Mouse (Mus musculus): ENCODE data around the gene Sp9. TPM values are rescaled to one million over a fixed set of nuclear protein-coding genes. Genes with fewer than 3 reads are reported as not detected.

The Sp9 gene
- polyA plus RNA-seq, 1 experiment = not detected

GRCm38 (mm10) chr2:73272351-73273248 is 875 bp downstream of the Sp9 start:
- no peaks in the 10 kb centered on the region; the same call in 1 of the 2 replicates for H3K4me1 ChIP-seq (ENCODE audit: control insufficient read depth, insufficient read depth, low read length)
- no peak overlapping the region for H3K4me3 ChIP-seq (replicated peaks; ENCODE audit: control insufficient read depth, low read depth, low read length)
- H3K27ac ChIP-seq (ENCODE audit: control insufficient read depth, insufficient read depth, low read depth, low read length, poor library complexity) = no peak overlapping the region; the same call in 1 of the 2 replicates
- WGBS = 2% methylated on average over 55 of the region's 55 CpGs
- no peak for TF ChIP-seq POLR2A (IDR thresholded peaks at IDR 0.05; ENCODE audit: borderline replicate concordance, control insufficient read depth, low read depth, low read length)
- TF ChIP-seq CTCF (IDR thresholded peaks at IDR 0.05; ENCODE audit: control insufficient read depth, insufficient read depth, low read length) = no peak

GRCm38 (mm10) chr2:73273249-73274118 is 1.8 kb downstream of the Sp9 start:
- no peaks in the 10 kb centered on the region; the same call in 1 of the 2 replicates for H3K4me1 ChIP-seq (ENCODE audit: control insufficient read depth, insufficient read depth, low read length)
- H3K27ac ChIP-seq (ENCODE audit: control insufficient read depth, insufficient read depth, low read depth, low read length, poor library complexity) = no peak overlapping the region; the same call in 1 of the 2 replicates
- 1% methylated on average over 110 of the region's 110 CpGs for WGBS
- H3K4me3 ChIP-seq (replicated peaks; ENCODE audit: control insufficient read depth, low read depth, low read length) = no peak overlapping the region
- TF ChIP-seq POLR2A (IDR thresholded peaks at IDR 0.05; ENCODE audit: borderline replicate concordance, control insufficient read depth, low read depth, low read length) = no peak
- TF ChIP-seq CTCF (IDR thresholded peaks at IDR 0.05; ENCODE audit: control insufficient read depth, insufficient read depth, low read length) = no peak

- no peak for TF ChIP-seq POLR2A (IDR thresholded peaks at IDR 0.05; ENCODE audit: borderline replicate concordance, control insufficient read depth, low read depth, low read length)
- TF ChIP-seq CTCF (IDR thresholded peaks at IDR 0.05; ENCODE audit: control insufficient read depth, insufficient read depth, low read length) = no peak
- Histone ChIP-seq H3K4me1 (ENCODE audit: control insufficient read depth, insufficient read depth, low read length) (no peaks in the 10 kb centered on the region; the same call in 1 of the 2 replicates), H3K4me3 (replicated peaks; ENCODE audit: control insufficient read depth, low read depth, low read length) (no peak overlapping the region), H3K27ac (ENCODE audit: control insufficient read depth, insufficient read depth, low read depth, low read length, poor library complexity) (no peak overlapping the region; the same call in 1 of the 2 replicates)
- WGBS = 2% methylated on average over 88 of the region's 88 CpGs
Observed at GRCm38 (mm10) chr2:73274119-73274920, 2.6 kb downstream of the Sp9 start.

- Histone ChIP-seq H3K4me3 (replicated peaks; ENCODE audit: control insufficient read depth, low read depth, low read length) (no peak overlapping the region), H3K4me1 (ENCODE audit: control insufficient read depth, insufficient read depth, low read length) (no peaks in the 10 kb centered on the region; the same call in 1 of the 2 replicates), H3K27ac (ENCODE audit: control insufficient read depth, insufficient read depth, low read depth, low read length, poor library complexity) (no peak overlapping the region)
- 16% methylated on average over 8 of the region's 8 CpGs for WGBS
- no peak for TF ChIP-seq POLR2A (IDR thresholded peaks at IDR 0.05; ENCODE audit: borderline replicate concordance, control insufficient read depth, low read depth, low read length)
- no peak for TF ChIP-seq CTCF (IDR thresholded peaks at IDR 0.05; ENCODE audit: control insufficient read depth, insufficient read depth, low read length)
Observed at GRCm38 (mm10) chr2:73275261-73276040, 3.7 kb downstream of the Sp9 start.

- 3% methylated on average over 6 of the region's 6 CpGs for WGBS
- H3K4me3 ChIP-seq (replicated peaks; ENCODE audit: control insufficient read depth, low read depth, low read length) = no peak overlapping the region
- H3K4me1 ChIP-seq (ENCODE audit: control insufficient read depth, insufficient read depth, low read length) = no peaks in the 10 kb centered on the region; the same call in 1 of the 2 replicates
- no peak for TF ChIP-seq CTCF (IDR thresholded peaks at IDR 0.05; ENCODE audit: control insufficient read depth, insufficient read depth, low read length)
- no peak for TF ChIP-seq POLR2A (IDR thresholded peaks at IDR 0.05; ENCODE audit: borderline replicate concordance, control insufficient read depth, low read depth, low read length)
- H3K27ac ChIP-seq (ENCODE audit: control insufficient read depth, insufficient read depth, low read depth, low read length, poor library complexity) = no peak overlapping the region
Observed at GRCm38 (mm10) chr2:73276141-73276571, 4.4 kb downstream of the Sp9 start.

- TF ChIP-seq POLR2A (IDR thresholded peaks at IDR 0.05; ENCODE audit: borderline replicate concordance, control insufficient read depth, low read depth, low read length) (no peak), CTCF (IDR thresholded peaks at IDR 0.05; ENCODE audit: control insufficient read depth, insufficient read depth, low read length) (no peak)
- WGBS = 4% methylated on average over 38 of the region's 38 CpGs
- no peak overlapping the region for H3K4me3 ChIP-seq (replicated peaks; ENCODE audit: control insufficient read depth, low read depth, low read length)
Observed at GRCm38 (mm10) chr2:73277021-73277708, 5.4 kb downstream of the Sp9 start.

More at GRCm38 (mm10) chr2:73277021-73277708, 5.4 kb downstream of the Sp9 start:
- Histone ChIP-seq H3K27ac (ENCODE audit: control insufficient read depth, insufficient read depth, low read depth, low read length, poor library complexity) (no peak overlapping the region), H3K4me1 (ENCODE audit: control insufficient read depth, insufficient read depth, low read length) (no peaks in the 10 kb centered on the region; the same call in 1 of the 2 replicates)
